Mouse (Mus musculus): Measurements from ENCODE around the gene Mitf. TPM values are rescaled to one million over a fixed set of nuclear protein-coding genes. Genes with fewer than 3 reads are reported as not detected.

Mitf gene
- polyA plus RNA-seq, 1 experiment from 2014 or later: 1.6 TPM

DNA sequence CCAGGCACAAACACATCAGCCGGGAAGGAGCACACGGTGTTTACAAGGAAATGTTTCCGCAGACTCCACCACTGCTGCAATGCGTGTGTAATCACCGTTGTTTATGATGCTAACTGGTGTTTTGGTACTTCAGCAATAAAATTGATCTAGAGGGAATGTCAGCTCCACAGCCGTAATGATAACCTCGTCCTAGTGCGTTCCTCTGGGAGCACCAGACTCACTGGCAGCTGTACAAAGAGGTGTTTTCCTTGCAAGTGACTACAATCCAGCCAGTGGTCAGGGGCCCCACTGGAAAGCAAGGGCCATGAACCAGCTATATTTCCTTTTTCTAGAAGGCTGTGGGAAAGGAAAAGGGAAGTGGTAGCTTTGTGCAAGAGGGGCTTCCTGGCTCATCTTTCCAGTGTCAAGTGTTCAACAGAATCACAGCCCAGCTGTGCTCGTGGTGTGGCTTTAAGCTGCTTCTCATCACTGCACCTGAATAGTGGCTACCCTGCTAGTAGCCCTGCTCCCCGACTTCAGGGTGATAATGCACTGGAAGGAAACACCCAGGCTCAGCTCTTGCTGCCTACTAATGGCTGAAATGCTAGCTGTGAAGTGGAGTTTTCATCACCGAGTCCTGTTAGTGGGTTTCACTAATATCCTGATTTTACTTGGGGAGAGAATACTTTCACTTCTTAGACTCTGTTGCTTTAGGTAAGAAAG lies 188.9 kb downstream of the Mitf start:
- WGBS: 63% methylated on average over 11 of the region's 11 CpGs
- no peaks in the 10 kb centered on the region for H3K36me3 ChIP-seq (ENCODE audit: control insufficient read depth, insufficient read depth, low read length)
- no peak overlapping the region for H3K4me2 ChIP-seq (ENCODE audit: low read length)
- no peak overlapping the region for H3K9ac ChIP-seq (ENCODE audit: low read depth, low read length)
- ATAC-seq: no peak
- H3K27me3 ChIP-seq (replicated peaks; ENCODE audit: control insufficient read depth, insufficient read depth, low read length): 0 out of 2 replicates have a peak, but pooled peaks cover 2% of the 10 kb centered on the region
- H3K27ac ChIP-seq (ENCODE audit: low read depth, low read length): no peak overlapping the region
- peaks cover 2% of the 10 kb centered on the region; the same call in 1 of the 2 replicates for H3K4me1 ChIP-seq (ENCODE audit: control insufficient read depth, insufficient read depth, low read depth, low read length)
- no peaks in the 10 kb centered on the region for H3K9me3 ChIP-seq (ENCODE audit: control insufficient read depth, low read length)
- no peak overlapping the region for H3K4me3 ChIP-seq (ENCODE audit: low read length)

DNA sequence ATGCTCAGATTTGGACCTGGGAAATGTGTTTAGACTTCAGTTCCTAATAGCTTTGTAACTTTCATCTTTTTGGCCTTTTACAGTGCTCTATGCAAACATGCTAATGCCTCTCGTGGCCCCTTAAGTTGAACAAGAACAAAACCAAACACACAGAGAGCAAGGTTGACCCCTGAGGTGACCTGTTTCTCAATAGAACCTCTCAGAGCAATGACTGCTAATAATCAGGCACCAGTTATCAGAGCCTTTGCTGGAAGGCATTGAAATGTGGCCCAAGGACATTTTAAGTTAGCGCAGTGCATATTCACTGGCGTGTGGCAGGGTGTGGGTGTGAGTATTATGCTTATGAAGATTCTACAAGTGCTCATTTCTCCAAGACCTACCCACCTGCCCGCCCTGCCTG lies 194.7 kb downstream of the Mitf start:
- 0 out of 2 replicates have a peak, but pooled peaks cover 2% of the 10 kb centered on the region for H3K27me3 ChIP-seq (replicated peaks; ENCODE audit: control insufficient read depth, insufficient read depth, low read length)
- 59% methylated on average over 4 of the region's 4 CpGs for WGBS
- H3K9me3 ChIP-seq (ENCODE audit: control insufficient read depth, low read length): no peaks in the 10 kb centered on the region
- no peak overlapping the region for H3K4me3 ChIP-seq (ENCODE audit: low read length)
- no peak overlapping the region for H3K9ac ChIP-seq (ENCODE audit: low read depth, low read length)
- no peak for ATAC-seq
- no peak overlapping the region for H3K27ac ChIP-seq (ENCODE audit: low read depth, low read length)
- H3K36me3 ChIP-seq (ENCODE audit: control insufficient read depth, insufficient read depth, low read length): no peaks in the 10 kb centered on the region
- no peak overlapping the region for H3K4me2 ChIP-seq (ENCODE audit: low read length)
- no peaks in the 10 kb centered on the region for H3K4me1 ChIP-seq (ENCODE audit: control insufficient read depth, insufficient read depth, low read depth, low read length)

DNA sequence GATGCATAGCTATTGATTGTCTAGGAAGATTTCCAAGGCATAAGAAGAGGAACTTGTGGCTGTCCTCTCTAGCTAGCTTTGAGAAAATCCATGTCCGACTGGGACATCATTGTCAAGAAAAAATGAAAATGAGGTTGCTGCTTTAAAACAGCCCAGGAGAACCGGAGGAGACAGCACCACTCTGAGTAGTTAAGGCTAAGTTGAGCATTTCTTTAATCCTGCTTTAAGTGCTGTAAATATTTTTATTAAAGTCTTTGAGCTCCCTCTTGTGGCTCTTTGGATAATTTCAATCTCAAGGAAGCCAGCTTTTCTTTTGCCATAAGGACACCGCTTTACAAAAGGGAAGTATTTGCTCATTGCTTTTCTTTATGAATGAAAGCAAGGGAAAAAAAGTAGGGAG lies 196.3 kb downstream of the Mitf start:
- Histone ChIP-seq H3K9me3 (ENCODE audit: control insufficient read depth, low read length) (no peaks in the 10 kb centered on the region), H3K27me3 (replicated peaks; ENCODE audit: control insufficient read depth, insufficient read depth, low read length) (0 out of 2 replicates have a peak, but pooled peaks cover 2% of the 10 kb centered on the region), H3K36me3 (ENCODE audit: control insufficient read depth, insufficient read depth, low read length) (no peaks in the 10 kb centered on the region), H3K9ac (ENCODE audit: low read depth, low read length) (no peak overlapping the region), H3K27ac (ENCODE audit: low read depth, low read length) (no peak overlapping the region), H3K4me3 (ENCODE audit: low read length) (no peak overlapping the region), H3K4me2 (ENCODE audit: low read length) (no peak overlapping the region), H3K4me1 (ENCODE audit: control insufficient read depth, insufficient read depth, low read depth, low read length) (no peaks in the 10 kb centered on the region)
- peak; percentile 68 for ATAC-seq
- 12% methylated on average over 3 of the region's 3 CpGs for WGBS

DNA sequence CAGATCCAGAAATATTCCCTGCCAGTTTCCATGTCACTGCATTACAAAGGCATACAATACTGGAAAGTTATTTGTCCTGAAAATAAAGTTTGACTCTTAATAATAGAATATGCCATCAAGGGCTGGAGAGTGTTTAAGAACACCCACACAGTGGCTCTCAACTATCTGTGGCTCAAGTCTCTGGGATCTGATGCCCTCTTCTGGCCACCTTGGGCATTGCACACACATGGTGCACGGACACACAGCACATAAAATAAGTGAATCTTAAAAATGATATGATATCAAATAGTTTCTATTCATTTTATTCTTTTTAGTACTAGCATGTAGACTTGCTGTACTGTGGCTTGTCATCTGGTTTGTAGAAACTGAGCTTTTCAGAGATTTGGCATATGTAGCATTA lies 198.7 kb downstream of the Mitf start:
- Histone ChIP-seq H3K36me3 (ENCODE audit: control insufficient read depth, insufficient read depth, low read length) (no peaks in the 10 kb centered on the region), H3K9me3 (ENCODE audit: control insufficient read depth, low read length) (no peaks in the 10 kb centered on the region), H3K4me3 (ENCODE audit: low read length) (no peak overlapping the region), H3K4me2 (ENCODE audit: low read length) (no peak overlapping the region), H3K27ac (ENCODE audit: low read depth, low read length) (no peak overlapping the region), H3K27me3 (replicated peaks; ENCODE audit: control insufficient read depth, insufficient read depth, low read length) (no peaks in the 10 kb centered on the region), H3K9ac (ENCODE audit: low read depth, low read length) (no peak overlapping the region), H3K4me1 (ENCODE audit: control insufficient read depth, insufficient read depth, low read depth, low read length) (no peaks in the 10 kb centered on the region)
- no peak for ATAC-seq
- WGBS: 72% methylated on average over 1 of the region's 1 CpGs

DNA sequence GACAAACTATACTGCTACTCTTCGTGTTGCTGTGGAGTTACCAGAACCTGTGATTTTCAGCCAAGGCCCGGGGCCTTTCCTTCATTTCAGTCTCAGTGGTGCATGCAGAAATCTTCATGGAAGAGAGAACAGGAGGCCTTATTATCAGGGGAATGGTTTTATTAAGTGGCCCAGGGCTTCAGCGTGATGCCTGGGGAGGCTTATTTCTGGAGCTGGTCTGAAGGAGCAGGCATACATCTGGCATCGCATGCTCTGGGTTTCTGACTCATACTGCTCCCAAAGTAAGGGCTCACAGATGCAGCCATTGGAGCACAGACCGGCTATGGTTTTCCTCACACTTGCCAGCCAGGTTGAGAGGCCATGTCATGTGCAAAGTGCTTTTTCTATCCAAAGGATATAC lies 208.2 kb downstream of the Mitf start:
- H3K4me2 ChIP-seq (ENCODE audit: low read length): no peak overlapping the region
- ATAC-seq: no peak
- H3K4me3 ChIP-seq (ENCODE audit: low read length): no peak overlapping the region
- 73% methylated on average over 5 of the region's 5 CpGs for WGBS
- H3K9me3 ChIP-seq (ENCODE audit: control insufficient read depth, low read length): no peaks in the 10 kb centered on the region
- H3K27me3 ChIP-seq (replicated peaks; ENCODE audit: control insufficient read depth, insufficient read depth, low read length): no peaks in the 10 kb centered on the region
- no peak overlapping the region for H3K27ac ChIP-seq (ENCODE audit: low read depth, low read length)
- H3K9ac ChIP-seq (ENCODE audit: low read depth, low read length): no peak overlapping the region
- H3K4me1 ChIP-seq (ENCODE audit: control insufficient read depth, insufficient read depth, low read depth, low read length): no peaks in the 10 kb centered on the region
- H3K36me3 ChIP-seq (ENCODE audit: control insufficient read depth, insufficient read depth, low read length): no peaks in the 10 kb centered on the region

DNA sequence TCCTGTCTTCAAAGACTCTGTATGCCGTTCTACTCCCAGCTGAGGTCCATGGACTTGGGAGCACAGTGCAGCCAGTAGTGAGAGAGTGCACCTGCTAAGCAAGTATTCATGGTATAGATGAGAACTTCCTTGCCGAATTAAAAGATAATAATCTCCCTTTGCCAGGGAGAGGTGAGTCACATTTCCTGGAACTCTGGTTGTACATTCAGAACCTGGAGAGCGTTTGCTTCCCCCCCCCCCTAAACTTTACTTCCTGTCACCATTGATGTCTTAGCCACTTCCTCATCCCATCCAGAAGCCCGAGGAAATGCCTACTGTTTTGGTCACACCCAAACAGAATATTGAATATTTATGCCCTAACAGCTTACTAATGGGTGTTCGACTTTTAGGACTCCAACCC lies 209.0 kb downstream of the Mitf start:
- 91% methylated on average over 5 of the region's 5 CpGs for WGBS
- no peak overlapping the region for H3K4me3 ChIP-seq (ENCODE audit: low read length)
- H3K27ac ChIP-seq (ENCODE audit: low read depth, low read length): no peak overlapping the region
- H3K4me2 ChIP-seq (ENCODE audit: low read length): no peak overlapping the region
- H3K36me3 ChIP-seq (ENCODE audit: control insufficient read depth, insufficient read depth, low read length): no peaks in the 10 kb centered on the region
- no peak for ATAC-seq
- no peaks in the 10 kb centered on the region for H3K4me1 ChIP-seq (ENCODE audit: control insufficient read depth, insufficient read depth, low read depth, low read length)
- no peak overlapping the region for H3K9ac ChIP-seq (ENCODE audit: low read depth, low read length)
- no peaks in the 10 kb centered on the region for H3K27me3 ChIP-seq (replicated peaks; ENCODE audit: control insufficient read depth, insufficient read depth, low read length)
- H3K9me3 ChIP-seq (ENCODE audit: control insufficient read depth, low read length): no peaks in the 10 kb centered on the region

DNA sequence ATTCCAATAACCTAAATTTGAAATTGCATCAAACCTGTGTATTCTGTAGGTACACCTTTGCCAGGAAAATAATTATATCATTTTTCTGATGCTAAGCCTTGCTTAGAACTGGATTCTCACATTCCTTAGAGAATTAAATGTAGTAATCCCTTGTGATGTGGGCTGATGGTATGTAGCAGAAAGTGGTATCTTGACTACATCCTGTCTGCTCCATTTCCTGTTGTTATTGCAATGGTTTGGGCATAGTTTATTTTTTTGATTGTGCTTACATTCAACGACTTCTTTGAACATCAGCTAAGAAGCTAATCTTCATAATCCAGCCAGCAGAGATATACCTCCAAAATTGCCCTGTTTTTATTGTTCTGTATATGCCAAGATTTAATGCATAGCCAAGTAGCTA lies 217.0 kb downstream of the Mitf start:
- ATAC-seq: no peak
- H3K9ac ChIP-seq (ENCODE audit: low read depth, low read length): no peak overlapping the region
- H3K27me3 ChIP-seq (replicated peaks; ENCODE audit: control insufficient read depth, insufficient read depth, low read length): no peaks in the 10 kb centered on the region
- H3K4me1 ChIP-seq (ENCODE audit: control insufficient read depth, insufficient read depth, low read depth, low read length): no peaks in the 10 kb centered on the region
- no peak overlapping the region for H3K4me2 ChIP-seq (ENCODE audit: low read length)
- no peaks in the 10 kb centered on the region for H3K9me3 ChIP-seq (ENCODE audit: control insufficient read depth, low read length)
- no peak overlapping the region for H3K4me3 ChIP-seq (ENCODE audit: low read length)
- no peaks in the 10 kb centered on the region for H3K36me3 ChIP-seq (ENCODE audit: control insufficient read depth, insufficient read depth, low read length)
- no peak overlapping the region for H3K27ac ChIP-seq (ENCODE audit: low read depth, low read length)
- 76% methylated on average over 1 of the region's 1 CpGs for WGBS

DNA sequence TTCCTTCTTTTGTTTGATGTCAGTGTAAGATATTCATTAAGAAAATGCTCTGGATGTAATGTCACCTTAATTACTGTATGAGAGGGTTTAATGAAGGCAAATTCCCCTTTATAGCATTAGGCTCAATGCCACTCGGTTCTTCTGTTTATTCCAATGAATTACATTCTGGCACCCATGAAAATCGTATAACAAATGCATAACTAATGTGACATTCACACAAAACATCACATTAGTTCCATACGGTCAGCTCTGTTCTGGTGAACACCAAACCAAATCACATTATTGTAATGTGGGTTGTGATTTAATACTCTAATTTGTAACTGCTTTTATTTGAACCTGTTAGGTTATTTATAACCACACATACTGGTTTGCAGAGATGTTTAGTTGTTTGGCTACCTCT lies 231.7 kb downstream of the Mitf start:
- peaks cover 12% of the 10 kb centered on the region for H3K27me3 ChIP-seq (replicated peaks; ENCODE audit: control insufficient read depth, insufficient read depth, low read length)
- H3K4me3 ChIP-seq (ENCODE audit: low read length): no peak overlapping the region
- no peaks in the 10 kb centered on the region for H3K36me3 ChIP-seq (ENCODE audit: control insufficient read depth, insufficient read depth, low read length)
- no peak overlapping the region for H3K9ac ChIP-seq (ENCODE audit: low read depth, low read length)
- no peak overlapping the region for H3K27ac ChIP-seq (ENCODE audit: low read depth, low read length)
- no peak overlapping the region for H3K4me2 ChIP-seq (ENCODE audit: low read length)
- H3K9me3 ChIP-seq (ENCODE audit: control insufficient read depth, low read length): no peaks in the 10 kb centered on the region
- 31% methylated on average over 3 of the region's 3 CpGs for WGBS
- H3K4me1 ChIP-seq (ENCODE audit: control insufficient read depth, insufficient read depth, low read depth, low read length): no peaks in the 10 kb centered on the region
- no peak for ATAC-seq

DNA sequence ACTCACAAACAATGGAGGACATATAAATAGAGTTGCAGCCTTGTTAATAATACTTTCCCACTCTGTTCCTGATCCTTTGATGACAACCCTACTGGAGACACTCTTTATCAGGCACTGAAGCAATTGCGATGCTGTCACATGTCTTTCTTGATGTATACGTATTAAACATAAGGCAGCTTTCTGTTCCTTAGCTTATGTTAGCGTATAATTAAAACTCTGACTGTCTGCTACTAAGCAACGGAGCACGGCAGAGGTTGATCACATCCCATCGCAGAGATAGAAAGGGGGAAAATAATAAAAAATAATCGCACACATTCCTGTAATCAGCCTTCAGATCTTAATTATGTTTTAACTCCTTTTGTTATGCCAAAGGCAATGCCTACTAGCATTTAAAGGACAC lies 234.9 kb downstream of the Mitf start:
- Histone ChIP-seq H3K4me1 (ENCODE audit: control insufficient read depth, insufficient read depth, low read depth, low read length) (no peaks in the 10 kb centered on the region; the same call in 1 of the 2 replicates), H3K4me3 (ENCODE audit: low read length) (no peak overlapping the region), H3K27ac (ENCODE audit: low read depth, low read length) (no peak overlapping the region), H3K27me3 (replicated peaks; ENCODE audit: control insufficient read depth, insufficient read depth, low read length) (peaks cover 5% of the 10 kb centered on the region; the same call in 1 of the 2 replicates), H3K9me3 (ENCODE audit: control insufficient read depth, low read length) (no peaks in the 10 kb centered on the region), H3K4me2 (ENCODE audit: low read length) (no peak overlapping the region), H3K36me3 (ENCODE audit: control insufficient read depth, insufficient read depth, low read length) (no peaks in the 10 kb centered on the region), H3K9ac (ENCODE audit: low read depth, low read length) (no peak overlapping the region)
- ATAC-seq: no peak
- WGBS: 74% methylated on average over 7 of the region's 7 CpGs

All from hindbrain, embryonic 16.5 days (tissue).